Mouse (Mus musculus) heart, adult 11 months (tissue): ENCODE data around the gene Fig4.

Experiments
- DNase-seq: peaks from one replicate; pipeline ENCODE4 v3.0.0; 2022

The Fig4 gene

DNA sequence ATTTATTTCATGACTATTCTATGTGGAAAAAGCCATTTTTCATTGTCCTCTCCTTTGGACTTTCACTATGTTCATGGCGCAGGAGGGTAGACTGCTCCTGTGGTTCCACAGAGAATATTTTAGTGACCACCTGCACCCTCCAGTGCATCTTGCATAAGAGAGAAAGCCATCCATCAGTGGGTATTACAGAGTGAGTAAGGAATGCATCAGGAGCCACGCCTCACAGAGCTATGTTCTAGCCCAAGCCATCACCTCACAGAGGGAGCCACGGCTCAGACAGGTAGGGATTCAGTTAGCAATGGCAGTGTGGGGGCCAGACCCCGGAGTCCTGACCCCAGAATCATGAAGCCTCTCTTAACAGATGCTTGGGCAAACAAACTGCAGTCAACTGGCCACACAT, 93.5 kb downstream of the Fig4 start:
- DNase-seq = peak; percentile 56

GRCm38 (mm10) chr10:41208860-41209377, 94.1 kb downstream of the Fig4 start:
- no peak for DNase-seq

- DNase-seq = no peak
Measured at GRCm38 (mm10) chr10:41205647-41206046, 97.4 kb downstream of the Fig4 start.

DNA sequence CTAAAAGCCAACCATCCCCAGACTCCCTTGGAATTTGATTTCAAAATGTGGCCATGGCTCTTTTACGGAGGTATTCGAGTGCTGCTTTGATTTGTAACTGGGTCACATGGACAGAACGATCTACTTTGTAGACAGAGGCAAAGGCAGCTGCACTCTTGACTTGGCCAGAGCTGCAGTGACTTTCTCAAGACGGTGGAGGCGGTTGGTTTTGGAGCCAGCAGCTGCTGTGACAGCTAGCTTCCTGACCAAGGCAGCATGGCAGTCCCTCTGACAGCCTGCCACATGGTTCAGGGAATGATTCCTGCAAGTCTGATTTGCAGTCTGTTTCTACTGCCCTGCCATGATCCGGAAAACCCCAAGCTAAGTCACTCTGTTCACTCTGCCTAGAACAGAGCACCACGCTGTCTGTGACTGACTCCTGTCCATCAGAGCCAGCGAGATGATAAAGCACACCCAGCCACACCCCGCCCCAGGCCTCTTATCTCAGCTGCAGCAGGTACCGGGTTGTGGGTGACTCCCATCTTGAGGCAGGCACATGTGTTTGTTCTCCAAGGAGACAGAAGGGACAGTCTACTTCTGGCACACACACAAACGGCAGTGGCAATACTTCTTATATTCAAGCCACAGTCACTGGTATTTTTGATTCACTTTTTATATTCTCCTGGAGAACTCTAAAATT, 98.3 kb downstream of the Fig4 start:
- peak; percentile 71 for DNase-seq

- peak; percentile 66 for DNase-seq
Measured at GRCm38 (mm10) chr10:41204191-41204590, 98.9 kb downstream of the Fig4 start.

DNA sequence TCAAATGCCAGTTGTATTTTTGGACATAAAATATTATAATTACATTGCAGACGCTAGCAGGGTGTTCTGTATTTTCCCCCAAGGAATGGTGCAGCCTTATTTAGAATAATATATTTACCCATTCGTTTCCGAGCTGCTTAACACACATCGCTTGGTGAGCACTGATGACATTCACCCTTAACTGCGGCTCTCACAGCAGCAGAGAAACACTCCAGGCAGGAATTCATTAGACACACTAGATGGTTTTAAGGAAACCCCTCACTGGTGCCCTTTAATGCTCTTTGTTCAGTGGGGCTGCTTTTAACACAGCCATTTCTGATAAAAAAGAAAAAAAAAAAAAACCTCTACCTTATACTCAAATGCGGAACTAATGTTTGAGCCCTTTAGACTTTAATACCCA, 104.3 kb downstream of the Fig4 start:
- no peak for DNase-seq

DNA sequence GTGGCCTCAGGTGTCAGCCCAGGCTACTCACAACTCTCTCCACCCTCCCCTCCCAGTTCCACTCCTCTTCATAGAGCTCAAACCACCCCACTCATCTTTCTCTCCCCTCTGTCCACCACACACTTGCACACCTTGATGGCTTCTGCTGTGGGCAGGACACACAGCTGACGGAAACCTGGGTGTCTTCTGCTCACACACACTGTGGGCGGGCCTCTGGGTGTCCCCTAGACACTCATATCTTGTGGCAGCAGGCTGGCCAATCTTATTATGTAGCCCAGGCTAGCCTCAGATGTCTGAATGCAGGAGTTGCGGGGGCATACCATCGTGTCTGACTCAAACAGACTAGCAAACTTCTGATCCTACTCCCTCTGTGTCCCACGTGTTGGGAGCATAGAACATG, 105.3 kb downstream of the Fig4 start:
- peak; percentile 66 for DNase-seq

- no peak for DNase-seq
Measured at GRCm38 (mm10) chr10:41196295-41196694, 106.8 kb downstream of the Fig4 start.

DNA sequence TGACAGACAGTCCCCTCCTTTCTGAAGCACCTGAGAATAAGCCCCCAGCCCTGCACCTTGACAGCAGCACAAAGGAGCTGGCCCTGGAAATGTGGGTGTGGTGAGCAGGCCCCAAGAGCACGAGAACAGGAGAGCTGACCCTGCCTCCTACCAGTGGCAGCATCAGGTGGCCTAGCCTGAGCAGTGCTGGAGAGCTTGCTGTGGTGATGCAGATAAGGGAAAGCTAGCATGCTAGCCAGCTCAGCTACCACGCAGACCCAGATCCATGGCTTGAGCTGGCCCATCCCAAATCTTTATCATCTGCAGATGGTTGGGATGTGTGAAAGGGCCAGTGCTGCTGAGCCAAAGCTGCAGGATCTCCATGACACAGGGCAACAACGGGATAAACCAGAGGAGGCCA, 113.7 kb downstream of the Fig4 start:
- DNase-seq = peak; percentile 80

GRCm38 (mm10) chr10:41183975-41184374, 119.1 kb downstream of the Fig4 start:
- DNase-seq = peak; percentile 71

GRCm38 (mm10) chr10:41182644-41183043, 120.4 kb downstream of the Fig4 start:
- DNase-seq = peak; percentile 60

- peak; percentile 56 for DNase-seq
Measured at GRCm38 (mm10) chr10:41166141-41166540, 136.9 kb downstream of the Fig4 start.

GRCm38 (mm10) chr10:41163108-41163507, 140.0 kb downstream of the Fig4 start:
- DNase-seq = peak; percentile 63

- peak; percentile 64 for DNase-seq
Measured at GRCm38 (mm10) chr10:41157296-41157695, 145.8 kb downstream of the Fig4 start.

DNA sequence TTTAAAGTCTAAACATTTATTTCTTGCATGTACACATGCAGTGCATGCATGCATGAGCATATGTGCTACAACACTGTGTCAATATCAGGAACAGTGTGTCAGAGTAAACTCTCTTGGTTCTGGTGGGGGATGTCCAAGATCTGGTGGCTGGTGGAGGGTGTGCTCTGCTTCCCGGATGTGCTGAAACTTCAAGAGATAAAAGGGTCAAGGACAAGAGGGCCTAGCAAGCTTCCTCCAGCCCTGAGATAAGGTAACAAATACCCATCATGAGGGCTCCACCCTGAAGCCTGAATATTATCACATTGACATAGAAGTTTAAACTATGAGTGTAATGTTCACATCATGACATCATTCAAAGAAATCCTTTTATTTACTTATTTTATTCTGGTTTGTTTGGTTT, 146.4 kb downstream of the Fig4 start:
- DNase-seq = peak; percentile 29

GRCm38 (mm10) chr10:41153229-41153750, 149.8 kb downstream of the Fig4 start:
- peak; percentile 53 for DNase-seq

DNA sequence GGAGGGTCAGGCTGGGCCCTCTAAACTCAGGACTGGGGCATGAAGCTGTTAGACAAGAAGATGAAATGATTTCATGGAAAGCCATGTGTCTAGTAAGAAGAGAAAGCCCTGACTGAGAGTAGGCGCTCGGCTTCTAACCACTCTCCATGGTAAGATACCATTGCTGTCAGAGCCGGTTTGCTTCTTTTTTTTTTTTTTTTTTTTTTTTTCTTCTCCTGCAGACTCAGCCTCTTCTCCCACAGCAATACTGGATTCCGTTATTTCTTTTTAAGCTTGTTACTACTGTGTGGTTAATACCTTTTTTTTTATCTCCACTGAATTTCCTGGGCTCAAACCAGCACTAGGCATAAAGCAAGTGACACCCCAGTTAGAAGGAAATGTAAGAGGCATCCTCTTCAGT, 151.2 kb downstream of the Fig4 start:
- DNase-seq = no peak

- DNase-seq = peak; percentile 70
Measured at GRCm38 (mm10) chr10:41151441-41151840, 151.6 kb downstream of the Fig4 start.

DNA sequence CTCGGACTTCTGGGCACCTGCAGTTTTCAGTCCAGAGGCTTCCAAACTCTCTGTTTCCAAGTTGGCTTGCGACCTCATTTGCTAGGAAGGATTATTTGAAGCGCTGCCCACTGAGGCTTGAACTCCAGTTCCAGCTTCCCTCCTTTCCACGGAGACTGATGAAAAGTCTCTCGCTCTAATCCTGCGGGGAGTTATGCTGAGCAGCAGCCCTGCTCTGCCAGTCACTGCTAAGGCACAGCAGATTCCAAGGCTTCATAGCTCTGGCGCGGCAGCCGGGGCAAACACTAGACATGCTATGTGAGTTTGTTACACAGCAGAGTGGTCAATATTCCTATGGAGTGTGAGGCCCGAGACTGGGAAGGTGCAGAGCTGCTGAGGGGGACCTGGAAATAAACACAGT, 152.0 kb downstream of the Fig4 start:
- peak; percentile 72 for DNase-seq

GRCm38 (mm10) chr10:41150496-41150895, 152.6 kb downstream of the Fig4 start:
- DNase-seq = no peak

DNA sequence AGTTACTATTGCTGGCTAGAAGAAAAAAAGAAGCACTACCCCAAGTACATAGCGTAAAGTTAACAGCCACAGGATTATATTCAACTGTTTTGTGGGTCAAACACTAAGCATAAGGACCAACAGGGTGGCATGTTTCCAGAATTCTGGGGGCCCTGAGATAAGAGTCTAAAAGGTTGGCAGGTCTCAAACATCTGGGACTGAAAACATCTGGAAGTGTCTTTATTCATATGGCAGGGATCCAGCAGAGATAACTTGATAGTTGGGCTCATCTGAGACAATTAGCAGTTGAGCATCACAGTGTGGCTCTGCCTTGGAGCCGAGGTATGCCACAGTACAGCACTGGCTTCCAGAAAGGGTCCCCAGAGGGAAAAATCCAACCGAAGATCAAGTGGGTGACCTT, 153.8 kb downstream of the Fig4 start:
- peak; percentile 59 for DNase-seq

- DNase-seq = peak; percentile 22
Measured at GRCm38 (mm10) chr10:41146141-41146540, 156.9 kb downstream of the Fig4 start.
